Mouse (Mus musculus): ENCODE results near the gene Ksr2. TPM values are rescaled to one million over a fixed set of nuclear protein-coding genes. Genes with fewer than 3 reads are reported as not detected.

Gene Ksr2
- total RNA-seq, 2 experiments from 2014 or later = 0.02 TPM; not detected in 1

DNA sequence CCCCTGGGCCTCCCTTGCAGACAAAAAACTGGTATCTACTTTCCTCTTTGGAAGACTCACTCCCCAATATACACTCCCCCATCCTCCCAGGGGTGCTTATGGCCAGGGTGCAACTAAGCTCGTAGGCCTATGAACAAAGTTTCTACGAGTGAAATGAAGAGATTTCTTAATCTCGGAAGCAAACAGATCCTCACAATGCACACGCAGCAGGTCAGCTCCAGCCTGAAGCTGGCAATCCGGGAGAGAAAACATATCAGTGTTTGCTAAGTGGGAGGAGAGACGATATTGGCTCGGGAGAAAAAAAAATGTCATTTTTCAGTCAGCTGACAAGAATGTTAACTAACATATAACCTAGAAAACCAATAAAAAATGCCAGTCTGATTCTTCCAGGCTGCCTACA, 313.3 kb downstream of the Ksr2 start:
- no peak for DNase-seq
- intact Hi-C loops (cut with DNase I) = no loop called here

DNA sequence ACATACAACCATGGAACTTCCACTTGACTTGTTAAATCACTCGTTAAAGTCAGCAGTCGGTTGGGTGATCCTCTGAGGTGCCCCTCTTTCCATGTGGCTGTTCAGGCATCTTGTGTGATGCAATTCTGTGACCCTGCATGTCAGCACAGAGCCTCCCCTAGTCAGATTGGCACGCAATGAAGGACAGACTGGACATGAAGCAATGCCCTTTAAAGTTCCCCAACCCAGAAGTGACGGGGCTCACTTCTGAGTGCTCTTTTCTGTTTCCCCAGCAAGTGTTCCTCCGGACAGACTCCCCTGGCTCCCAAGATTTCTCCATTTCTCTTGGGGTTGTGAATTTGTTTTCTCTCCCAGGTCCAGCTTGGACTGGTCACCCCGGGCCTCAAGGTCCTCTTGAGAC, 317.5 kb downstream of the Ksr2 start:
- no peak for DNase-seq
- intact Hi-C loops (cut with DNase I) = no loop called here

DNA sequence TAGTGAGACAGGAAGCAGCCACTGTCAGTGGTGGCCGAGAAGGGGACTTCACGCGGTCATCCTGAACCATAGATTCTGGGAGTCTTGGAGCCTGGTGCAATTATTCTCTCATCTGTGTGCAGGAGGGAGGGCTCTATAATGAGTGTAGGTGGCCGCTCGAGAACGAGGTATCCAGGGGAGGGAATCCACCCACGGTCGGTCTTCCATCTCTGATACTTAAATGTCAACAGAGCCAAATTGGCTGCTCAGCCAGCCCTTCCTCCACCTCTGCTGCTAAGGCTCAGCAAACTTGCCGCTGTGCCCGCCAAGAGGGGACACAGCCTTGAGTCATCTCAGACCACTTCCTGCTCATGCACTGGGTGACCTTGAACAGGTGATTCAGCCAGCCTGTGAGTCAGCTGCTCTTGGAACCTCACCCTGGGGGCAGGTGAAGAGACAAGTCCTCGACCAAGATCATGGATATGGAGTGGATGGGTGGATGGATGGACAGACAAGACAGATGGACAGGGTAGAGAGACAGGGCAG, 330.9 kb downstream of the Ksr2 start:
- no peak for DNase-seq

DNA sequence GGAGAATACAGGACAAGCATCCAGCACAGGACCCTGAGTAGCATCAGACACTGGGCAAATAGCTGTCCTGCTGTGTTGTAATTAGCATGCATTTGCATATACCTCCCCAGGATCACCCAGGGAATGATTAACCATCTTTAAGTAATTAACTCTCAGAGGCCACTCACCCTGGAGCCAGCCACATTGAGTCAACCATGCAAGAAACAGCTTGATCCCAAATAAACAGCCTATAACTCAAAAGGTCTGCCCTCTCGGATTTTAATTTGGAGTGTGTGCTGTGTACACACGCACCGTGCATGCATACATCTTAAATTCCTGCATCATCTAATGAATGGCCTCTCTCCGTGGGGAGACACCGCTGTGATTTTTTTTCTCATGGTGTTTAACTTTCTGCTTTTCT, 335.6 kb downstream of the Ksr2 start:
- intact Hi-C loops (cut with DNase I) = no loop called here
- no peak for DNase-seq

More for the DNA sequence above, 330.9 kb downstream of the Ksr2 start:
- intact Hi-C loops (cut with DNase I) = no loop called here

DNA sequence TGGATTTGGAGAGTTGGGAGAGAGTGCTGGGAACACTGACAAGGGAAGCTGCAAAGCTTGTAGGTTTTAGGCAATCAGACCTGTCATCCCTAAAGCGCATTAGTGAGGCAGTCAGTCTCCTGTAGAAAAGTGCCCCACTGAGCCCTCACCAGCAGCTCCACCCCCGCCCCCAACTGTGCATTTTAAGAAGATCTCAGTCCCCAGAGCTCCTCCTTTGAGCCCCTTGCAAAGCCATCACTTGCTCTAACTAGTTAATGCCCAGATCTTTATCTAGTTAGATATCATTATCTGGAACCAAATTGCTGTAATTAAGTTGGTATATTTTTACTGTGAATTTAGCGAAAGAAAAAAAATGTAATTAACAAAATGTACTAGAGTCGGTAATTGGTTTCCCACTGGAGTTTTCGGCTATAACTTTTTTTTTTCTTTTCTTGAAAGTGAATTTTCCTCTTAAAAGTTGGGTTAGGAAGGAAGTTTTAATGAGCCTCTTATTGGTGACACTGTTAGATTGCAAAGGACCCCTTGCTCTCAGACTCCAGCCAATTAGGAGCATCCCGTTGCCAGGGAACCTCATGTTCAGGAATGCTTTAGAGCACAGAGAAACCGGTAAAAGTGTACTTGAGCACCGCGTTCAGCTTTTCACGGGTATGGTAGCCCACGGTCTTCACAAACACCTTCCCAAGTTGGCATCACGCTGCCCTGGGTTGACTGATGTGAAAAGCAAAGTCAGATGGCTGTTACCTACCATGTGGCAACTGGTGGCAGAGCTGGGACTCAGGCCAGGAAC, 344.1 kb downstream of the Ksr2 start:
- intact Hi-C loops (cut with DNase I) = no loop called here
- no peak for DNase-seq

DNA sequence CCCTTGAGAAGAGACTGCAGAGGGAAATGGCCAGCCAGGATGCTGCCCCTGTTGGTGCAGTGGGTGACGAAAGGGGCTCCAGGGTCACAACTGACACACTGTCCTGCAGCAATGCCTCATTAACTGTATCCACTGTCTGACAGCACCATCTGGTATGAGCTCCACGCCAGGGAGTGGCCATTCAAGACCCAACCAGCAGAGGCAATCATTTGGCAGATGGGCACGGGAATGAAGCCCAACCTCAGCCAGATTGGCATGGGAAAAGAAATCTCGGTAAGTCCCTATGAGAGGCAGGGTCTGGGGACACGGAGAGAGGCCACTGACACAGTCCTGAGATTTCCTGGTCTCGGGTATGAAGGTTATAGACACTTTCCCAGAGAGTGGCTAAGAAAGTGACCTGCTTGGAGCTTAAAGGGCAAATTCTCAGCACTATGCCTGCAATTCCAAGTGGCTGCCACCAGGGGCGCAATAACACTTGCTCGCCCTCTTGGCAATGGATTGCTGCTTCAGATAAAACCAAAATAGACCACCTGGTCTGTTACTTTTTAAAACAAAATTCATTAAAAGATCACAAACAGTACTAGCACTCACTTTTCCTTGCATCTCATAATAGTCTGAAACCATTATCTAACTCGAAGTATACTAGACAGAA, 347.5 kb downstream of the Ksr2 start:
- no peak for DNase-seq
- intact Hi-C loops (cut with DNase I) = no loop called here

DNA sequence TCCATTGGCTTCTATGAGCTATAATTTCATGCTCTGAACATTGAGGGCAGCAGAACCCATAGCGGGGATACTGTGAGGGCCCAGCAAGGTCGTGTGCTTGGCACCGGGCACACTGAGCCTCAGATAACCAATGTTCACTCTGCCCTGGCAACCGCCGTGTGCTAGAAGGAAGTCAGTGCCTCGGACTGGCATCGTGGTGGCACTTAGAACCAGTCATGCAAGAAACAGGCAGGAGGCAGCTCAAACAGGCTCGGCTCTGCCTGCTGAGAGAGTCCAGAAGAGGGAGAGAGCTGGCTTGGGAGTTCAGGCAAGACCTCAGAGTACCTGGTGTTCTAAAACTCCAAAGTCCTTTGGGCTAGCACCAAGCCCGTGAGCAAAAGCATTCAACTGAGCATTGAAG, 350.7 kb downstream of the Ksr2 start:
- intact Hi-C loops (cut with DNase I) = no loop called here
- DNase-seq = no peak

DNA sequence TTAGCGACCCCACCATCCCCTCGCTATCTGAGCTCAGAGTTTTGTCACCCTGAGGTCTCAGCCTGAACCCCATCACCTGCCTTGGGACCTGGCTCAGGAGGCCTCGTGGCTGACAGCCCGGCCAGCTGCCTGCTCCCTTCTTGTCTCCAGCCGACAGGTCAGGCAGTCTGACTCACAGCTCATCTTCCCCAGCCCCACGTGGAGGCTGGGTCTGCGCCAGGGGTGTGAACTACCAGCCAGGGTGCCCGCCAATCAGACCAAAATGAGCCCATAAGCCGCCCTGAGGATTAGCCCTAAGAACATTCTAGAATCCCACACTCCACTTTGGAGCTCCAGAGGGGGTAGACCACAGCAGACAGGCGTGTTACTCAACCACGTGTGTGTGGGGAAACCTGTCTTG, 365.4 kb downstream of the Ksr2 start:
- intact Hi-C loops (cut with DNase I) = no loop called here
- DNase-seq = peak; percentile 11 to 26

DNA sequence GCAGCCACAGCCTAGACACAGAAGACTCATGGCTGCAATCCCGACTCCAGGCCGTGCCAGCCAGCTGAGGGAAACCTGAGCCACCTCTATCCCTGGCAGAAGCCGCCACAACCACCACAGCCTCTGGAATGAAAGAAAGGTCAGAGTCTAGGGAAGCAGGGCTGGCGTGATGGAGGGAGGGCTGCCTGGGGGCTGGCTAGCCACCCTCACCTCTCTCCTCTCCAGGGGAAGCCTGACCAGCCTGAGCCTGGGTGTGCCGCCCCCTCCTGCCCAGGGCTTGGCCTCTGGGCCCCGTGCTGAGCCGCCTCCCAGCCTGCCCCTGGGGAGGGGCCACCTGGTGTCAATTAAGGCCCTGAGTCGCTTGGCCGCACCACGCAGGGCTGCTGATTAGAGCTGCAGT, 366.9 kb downstream of the Ksr2 start, which contains the start of gene Nos1:
Gene Nos1, plus strand, starts transcription at position 352 of the 400 bp plus-strand sequence.
- DNase-seq = peak in 1 of 2 experiments; percentile 20

DNA sequence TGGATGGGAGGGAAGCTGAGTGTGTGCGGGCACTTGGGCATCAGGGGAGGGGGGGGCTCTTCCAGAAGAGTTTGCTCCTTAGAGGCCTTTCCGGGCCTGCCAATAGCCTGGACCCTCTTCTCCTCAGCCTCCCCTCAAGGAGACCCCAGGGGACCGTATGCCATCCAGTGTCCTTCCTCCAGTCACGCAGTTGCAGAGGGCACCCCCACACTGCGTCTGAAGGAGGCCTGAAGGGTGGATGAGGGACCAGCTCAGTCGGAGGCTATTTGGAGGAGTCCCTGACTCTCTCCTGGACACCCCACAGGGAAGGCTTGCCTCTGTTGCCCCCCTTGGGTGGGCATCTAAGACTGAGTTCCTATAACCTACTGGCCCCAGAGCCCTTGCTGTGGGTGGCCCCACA, 367.4 kb downstream of the Ksr2 start:
- no peak for DNase-seq
- intact Hi-C loops (cut with DNase I) = no loop called here

More for the DNA sequence above, 366.9 kb downstream of the Ksr2 start, which contains the start of gene Nos1:
- intact Hi-C loops (cut with DNase I) = no loop called here

DNA sequence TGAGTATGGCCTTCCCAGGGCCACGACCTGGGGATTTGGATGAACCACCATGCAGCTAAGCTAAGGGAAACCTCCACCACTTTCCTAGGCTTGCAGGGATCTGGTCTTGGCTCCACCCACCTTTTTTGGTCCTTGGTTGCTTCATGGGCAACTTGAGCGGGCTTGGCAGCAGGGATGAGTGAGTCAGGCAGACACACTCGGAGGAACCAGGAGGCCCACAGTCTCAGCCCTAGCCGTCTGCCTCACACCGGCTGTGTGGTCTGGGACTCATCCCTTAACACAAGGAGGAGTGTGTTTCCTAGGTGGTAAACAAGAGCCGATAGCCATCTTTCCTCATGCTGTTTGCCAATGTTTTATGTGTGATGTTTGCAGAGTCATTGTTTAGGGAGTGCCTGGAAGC, 376.3 kb downstream of the Ksr2 start:
- DNase-seq = no peak
- intact Hi-C loops (cut with DNase I) = no loop called here

DNA sequence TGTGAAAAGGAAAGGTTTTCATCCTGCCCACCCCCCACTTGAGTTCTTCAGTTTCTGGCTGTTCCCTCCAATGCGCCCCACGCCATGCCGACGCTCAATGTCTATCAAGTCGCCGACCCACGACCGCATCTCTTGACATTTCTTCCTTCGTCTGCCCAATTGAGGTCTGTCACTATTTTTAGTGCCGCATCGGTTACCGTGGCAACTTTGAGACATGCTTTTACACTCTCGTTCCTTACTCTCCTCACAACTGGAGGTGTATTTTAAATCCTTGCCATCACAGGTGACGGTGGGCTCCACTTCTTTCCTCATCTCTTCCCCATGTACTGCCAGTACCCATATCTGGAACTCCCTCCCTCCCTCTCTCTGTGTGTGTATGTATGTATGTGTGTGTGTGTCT, 378.1 kb downstream of the Ksr2 start:
- intact Hi-C loops (cut with DNase I) = no loop called here
- DNase-seq = no peak

DNA sequence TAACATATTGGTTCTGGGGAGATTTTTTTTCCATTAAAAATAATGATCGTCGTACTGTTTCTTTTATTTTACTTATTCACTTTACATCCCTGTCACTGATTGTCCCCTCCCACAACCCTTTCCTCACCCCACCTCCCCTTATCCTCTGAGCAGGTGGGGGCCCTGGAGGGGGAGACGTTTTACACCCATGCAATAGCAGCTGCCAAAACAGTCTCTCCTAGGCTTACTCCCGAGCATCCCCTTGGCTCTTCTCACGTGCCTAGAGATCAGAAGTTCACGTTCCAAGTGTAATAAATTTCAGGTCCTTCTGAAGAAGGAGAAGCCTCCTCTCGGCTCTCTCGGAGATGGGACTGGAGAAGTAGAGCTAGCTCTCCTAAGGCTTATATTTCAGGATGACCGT, 387.0 kb downstream of the Ksr2 start:
- intact Hi-C loops (cut with DNase I) = no loop called here

DNA sequence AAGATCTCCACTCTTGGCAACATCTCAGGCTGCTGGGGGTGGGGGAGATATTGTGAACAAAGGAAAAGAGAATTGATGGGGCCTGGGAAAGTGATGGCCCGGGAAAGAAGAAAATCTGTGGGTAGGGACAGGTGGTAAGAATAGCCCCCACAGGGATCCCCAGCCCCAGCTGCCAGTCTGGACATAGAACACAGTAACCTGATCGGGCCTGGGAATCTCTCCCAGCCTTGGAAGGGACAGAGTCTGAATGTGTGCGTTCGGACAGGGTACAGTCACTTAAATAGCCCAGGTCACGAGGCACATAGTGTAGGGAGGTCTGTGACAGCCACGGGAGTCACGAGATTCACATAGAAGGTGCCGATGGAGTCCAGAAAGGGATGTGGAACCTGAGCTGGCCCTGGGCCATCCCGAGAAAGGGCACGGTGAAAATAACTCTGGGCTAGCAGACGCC, 388.3 kb downstream of the Ksr2 start:
- DNase-seq = peak; percentile 4 to 14
- intact Hi-C loops (cut with DNase I) = no loop called here

More for the DNA sequence above, 387.0 kb downstream of the Ksr2 start:
- no peak for DNase-seq

DNA sequence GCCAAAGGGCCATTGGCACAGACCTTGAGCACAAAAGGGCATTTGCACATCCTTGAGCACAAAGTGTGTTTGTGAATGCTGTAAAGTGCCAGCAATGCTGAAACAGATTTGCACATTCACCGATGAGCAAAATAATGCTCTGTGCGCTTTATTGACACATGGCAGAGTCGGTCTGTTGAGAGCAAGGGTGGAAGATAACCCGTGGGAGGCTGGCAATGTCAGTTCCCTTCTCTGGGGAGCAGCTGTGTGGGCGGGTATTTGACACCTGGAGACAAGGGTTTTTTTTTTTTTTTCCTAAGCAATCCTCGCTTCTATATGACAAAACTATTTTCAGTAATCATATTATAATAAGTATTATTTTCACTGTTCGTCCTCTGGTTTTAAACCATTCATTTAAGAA, 389.8 kb downstream of the Ksr2 start:
- intact Hi-C loops (cut with DNase I) = no loop called here
- DNase-seq = no peak

DNA sequence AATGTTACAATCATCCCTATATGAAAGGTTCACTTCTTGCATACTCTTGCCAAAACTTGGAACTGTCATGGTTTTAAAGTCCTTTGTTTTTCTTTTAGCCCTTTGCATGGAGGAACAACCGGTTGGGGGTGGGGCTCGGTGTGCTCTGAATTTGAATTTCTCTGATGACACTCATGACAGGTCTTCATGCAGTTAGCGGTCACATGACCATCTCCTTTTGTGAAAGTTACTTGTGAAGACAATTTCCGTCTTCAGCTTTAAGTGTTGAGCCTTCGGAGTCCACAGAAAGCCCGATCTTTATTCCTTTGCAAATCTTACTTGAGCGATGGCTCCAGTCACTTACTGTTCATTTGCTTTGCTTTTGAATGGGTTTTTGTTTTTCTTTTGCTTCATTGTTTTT, 397.1 kb downstream of the Ksr2 start:
- intact Hi-C loops (cut with DNase I) = no loop called here
- DNase-seq = no peak

DNA sequence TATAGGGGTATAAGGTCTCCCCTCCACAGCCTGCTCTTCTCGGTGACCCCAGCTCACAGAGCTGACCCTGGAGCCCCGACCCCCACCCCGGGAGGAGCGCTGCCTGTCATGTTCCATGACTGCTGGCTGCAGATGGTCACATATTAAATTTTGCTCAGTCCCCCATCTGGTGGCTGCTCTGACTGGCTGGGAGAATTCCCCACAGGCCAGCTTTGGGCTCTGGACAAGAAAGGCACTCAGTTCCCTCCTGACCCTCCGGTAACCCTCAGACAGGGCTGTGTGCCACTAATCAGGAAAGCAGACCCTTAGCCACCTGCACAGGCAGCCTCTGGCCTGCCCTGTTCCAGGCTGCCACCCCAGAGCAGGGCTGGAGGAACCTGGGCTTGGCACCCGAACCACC, 405.0 kb downstream of the Ksr2 start:
- intact Hi-C loops (cut with DNase I) = no loop called here
- no peak for DNase-seq

DNA sequence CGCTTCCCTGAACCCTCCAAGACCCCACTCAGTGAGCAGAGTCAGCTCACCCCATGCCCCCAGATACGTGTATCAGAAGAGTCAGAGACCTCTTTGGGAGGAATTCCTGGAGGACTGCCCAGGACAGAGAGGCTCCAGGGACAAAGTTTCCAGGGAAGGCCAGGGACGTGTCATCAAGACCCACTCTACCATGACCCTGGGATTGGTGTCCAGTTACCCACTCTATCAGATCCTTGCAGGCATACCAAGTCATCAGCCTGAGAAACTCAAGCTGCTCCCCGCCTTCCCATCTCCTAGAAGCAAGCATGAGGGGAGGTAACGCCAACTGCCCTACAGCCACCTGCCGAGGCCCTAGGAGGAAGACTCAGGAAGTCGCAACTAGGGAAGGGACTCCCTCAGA, 406.6 kb downstream of the Ksr2 start:
- intact Hi-C loops (cut with DNase I) = no loop called here
- DNase-seq = no peak

DNA sequence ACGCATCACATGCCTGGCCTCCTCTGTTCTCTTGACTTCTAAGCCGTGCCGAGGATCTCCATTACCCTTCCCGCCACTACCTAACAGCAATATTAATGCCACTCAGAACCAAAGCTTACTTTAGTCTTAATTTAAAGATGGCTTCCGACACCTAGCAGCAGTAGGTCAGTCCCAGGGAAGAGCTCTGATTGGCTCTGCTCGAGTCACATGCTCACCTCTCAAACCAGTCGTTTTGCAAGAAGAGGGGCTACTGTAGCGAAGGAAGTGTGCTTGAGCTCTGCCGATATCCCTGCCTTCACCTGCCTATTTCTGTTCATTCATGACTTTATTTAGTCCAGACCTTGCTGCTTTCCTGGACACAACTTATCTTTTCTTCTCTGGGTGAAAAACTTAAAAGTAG, 410.0 kb downstream of the Ksr2 start:
- DNase-seq = no peak
- intact Hi-C loops (cut with DNase I) = no loop called here

DNA sequence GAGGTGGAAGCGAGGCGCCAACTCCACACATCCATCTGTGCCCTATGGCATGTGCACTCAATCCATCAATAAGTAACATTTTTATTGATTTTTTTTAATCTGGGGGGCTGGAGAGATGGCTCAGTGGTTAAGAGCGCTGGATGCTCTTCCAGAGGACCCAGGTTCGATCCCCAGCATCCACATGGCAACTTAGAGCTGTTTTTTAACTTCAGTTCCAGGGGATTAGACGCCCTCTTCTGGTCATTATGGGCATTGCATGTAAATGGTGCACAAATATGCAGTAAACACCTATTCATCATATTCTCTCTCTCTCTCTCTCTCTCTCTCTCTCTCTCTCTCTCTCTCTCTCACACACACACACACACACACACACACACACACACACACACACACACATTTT, 410.7 kb downstream of the Ksr2 start:
- intact Hi-C loops (cut with DNase I) = no loop called here
- DNase-seq = no peak

Measured in heart, postnatal 14 days (tissue).